Mouse (Mus musculus): ENCODE measurements around the gene Spp2. TPM values are rescaled to one million over a fixed set of nuclear protein-coding genes. Genes with fewer than 3 reads are reported as not detected.

Gene Spp2
- polyA plus RNA-seq, 2 experiments: 1.6 TPM; not detected in 1

DNA sequence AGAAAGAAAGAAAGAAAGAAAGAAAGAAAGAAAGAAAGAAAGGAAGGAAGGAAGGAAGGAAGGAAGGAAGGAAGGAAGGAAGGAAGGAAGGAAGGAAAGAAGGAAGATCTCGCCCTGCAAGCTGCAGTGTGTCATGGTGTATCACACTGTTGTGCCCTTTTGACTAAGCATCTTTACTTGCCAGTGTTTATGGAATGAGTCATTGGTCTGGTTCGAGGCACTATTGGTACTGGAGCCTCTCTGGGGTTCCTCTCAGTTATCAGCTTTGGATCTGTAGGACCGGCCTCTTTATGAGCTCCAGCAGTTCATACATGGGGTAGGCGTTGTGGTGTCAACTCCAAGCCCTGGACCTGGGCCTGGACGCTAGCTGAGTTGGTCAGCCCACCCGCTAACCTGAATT lies 45.4 kb downstream of the Spp2 start:
- H3K36me3 ChIP-seq (ENCODE audit: control insufficient read depth, insufficient read depth, low read length): no peaks in the 10 kb centered on the region
- no peak overlapping the region for H3K4me2 ChIP-seq (replicated peaks; ENCODE audit: low read depth, low read length, severe bottlenecking)
- TF ChIP-seq POLR2A (IDR thresholded peaks at IDR 0.05; ENCODE audit: borderline replicate concordance, extremely low read depth, insufficient read depth, insufficient read length): no peak
- no peak overlapping the region for H3K9ac ChIP-seq (ENCODE audit: low read depth, low read length, severe bottlenecking)
- no peaks in the 10 kb centered on the region for H3K4me1 ChIP-seq (ENCODE audit: control insufficient read depth, insufficient read depth, low read length)
- WGBS: 91% methylated on average over 6 of the region's 6 CpGs
- no peak for ATAC-seq (ENCODE audit: low FRiP score, low read depth)
- H3K27ac ChIP-seq (replicated peaks; ENCODE audit: low read depth, low read length): no peak overlapping the region
- no peak overlapping the region for H3K4me3 ChIP-seq (replicated peaks; ENCODE audit: low read length)
- H3K27me3 ChIP-seq (ENCODE audit: control insufficient read depth, insufficient read depth, low read length): no peaks in the 10 kb centered on the region
- DNase-seq (ENCODE audit: low spot score): no peak
- H3K9me3 ChIP-seq (ENCODE audit: control insufficient read depth, low read length): no peaks in the 10 kb centered on the region

DNA sequence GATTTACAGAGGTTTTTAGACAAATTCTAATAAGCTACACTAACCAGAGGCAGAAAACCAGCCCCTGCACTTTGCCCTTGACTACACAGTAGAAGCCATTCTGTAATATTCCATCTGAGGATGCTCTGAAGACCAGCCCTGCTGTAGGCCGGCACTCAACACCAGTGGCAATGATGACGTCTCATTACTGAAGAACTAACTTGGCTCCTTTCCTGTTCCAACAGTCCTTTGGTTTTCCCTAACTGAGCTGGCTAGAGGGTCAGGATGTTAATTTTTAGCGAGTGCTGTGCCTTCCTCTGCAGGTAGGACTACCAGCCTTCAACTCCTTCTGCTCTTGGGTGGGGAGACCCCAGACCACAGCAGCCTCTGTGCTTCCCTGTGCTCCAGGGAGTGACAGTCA lies 47.9 kb downstream of the Spp2 start:
- Histone ChIP-seq H3K27ac (replicated peaks; ENCODE audit: low read depth, low read length) (no peak overlapping the region), H3K4me1 (ENCODE audit: control insufficient read depth, insufficient read depth, low read length) (no peaks in the 10 kb centered on the region), H3K4me3 (replicated peaks; ENCODE audit: low read length) (no peak overlapping the region), H3K36me3 (ENCODE audit: control insufficient read depth, insufficient read depth, low read length) (no peaks in the 10 kb centered on the region), H3K9me3 (ENCODE audit: control insufficient read depth, low read length) (no peaks in the 10 kb centered on the region), H3K27me3 (ENCODE audit: control insufficient read depth, insufficient read depth, low read length) (no peaks in the 10 kb centered on the region), H3K4me2 (replicated peaks; ENCODE audit: low read depth, low read length, severe bottlenecking) (no peak overlapping the region), H3K9ac (ENCODE audit: low read depth, low read length, severe bottlenecking) (no peak overlapping the region)
- DNase-seq (ENCODE audit: low spot score) (no peak), ATAC-seq (ENCODE audit: low FRiP score, low read depth) (no peak)
- no peak for TF ChIP-seq POLR2A (IDR thresholded peaks at IDR 0.05; ENCODE audit: borderline replicate concordance, extremely low read depth, insufficient read depth, insufficient read length)
- 46% methylated on average over 3 of the region's 3 CpGs for WGBS

DNA sequence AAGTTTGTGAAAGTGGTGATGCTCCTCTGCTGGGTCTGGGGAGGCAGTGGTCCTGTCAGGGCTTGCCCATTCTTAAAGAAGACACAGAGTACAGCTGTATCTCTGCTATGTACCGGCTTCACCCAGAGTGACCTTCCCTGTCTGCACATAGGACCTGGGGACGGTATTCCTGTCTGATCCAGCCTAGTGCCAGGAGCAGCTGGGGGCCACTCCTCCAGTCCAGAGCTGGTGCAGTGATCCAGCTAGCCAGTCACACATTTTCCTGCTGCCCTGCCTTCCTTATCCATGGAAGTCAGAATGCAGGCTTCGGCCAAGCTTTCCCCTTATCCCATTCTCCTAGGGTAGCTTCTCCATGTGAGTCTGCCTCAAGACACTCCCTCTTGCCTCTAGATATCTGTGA lies 49.0 kb downstream of the Spp2 start:
- Histone ChIP-seq H3K4me3 (replicated peaks; ENCODE audit: low read length) (no peak overlapping the region), H3K4me2 (replicated peaks; ENCODE audit: low read depth, low read length, severe bottlenecking) (no peak overlapping the region), H3K9me3 (ENCODE audit: control insufficient read depth, low read length) (no peaks in the 10 kb centered on the region), H3K4me1 (ENCODE audit: control insufficient read depth, insufficient read depth, low read length) (no peaks in the 10 kb centered on the region), H3K27ac (replicated peaks; ENCODE audit: low read depth, low read length) (no peak overlapping the region), H3K27me3 (ENCODE audit: control insufficient read depth, insufficient read depth, low read length) (no peaks in the 10 kb centered on the region), H3K9ac (ENCODE audit: low read depth, low read length, severe bottlenecking) (no peak overlapping the region), H3K36me3 (ENCODE audit: control insufficient read depth, insufficient read depth, low read length) (no peaks in the 10 kb centered on the region)
- DNase-seq (ENCODE audit: low spot score) (no peak), ATAC-seq (ENCODE audit: low FRiP score, low read depth) (no peak)
- WGBS: 79% methylated on average over 3 of the region's 3 CpGs
- TF ChIP-seq POLR2A (IDR thresholded peaks at IDR 0.05; ENCODE audit: borderline replicate concordance, extremely low read depth, insufficient read depth, insufficient read length): no peak

DNA sequence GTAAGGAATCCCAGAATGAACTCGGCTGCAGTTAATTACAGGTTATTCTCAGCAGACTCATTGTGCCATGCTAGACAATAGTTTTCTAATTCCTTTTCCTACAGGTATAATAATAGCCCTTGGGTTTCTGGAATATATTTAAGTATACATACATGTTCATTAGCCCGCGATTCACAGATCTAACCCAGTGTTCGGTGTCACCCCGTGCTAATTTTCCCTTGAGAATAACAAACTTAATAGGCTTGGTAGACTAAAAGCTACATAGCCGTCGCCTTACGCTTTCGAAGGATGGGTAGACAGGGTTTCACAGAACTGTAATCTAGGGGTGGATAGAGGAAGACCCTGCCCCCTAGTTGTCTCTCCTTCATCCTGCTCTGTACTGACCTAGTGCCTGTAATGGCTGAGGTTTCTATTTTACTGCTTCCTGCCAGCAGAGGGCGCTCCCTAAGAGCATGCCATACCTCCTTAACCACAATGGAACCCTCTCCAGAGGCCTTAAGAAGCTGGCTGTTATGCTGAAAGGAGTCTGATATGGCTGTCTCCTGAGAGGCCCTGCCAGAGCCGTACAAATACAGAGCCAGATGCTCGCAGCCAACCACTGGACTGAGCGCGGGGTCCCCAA lies 49.8 kb downstream of the Spp2 start:
- Histone ChIP-seq H3K4me1 (ENCODE audit: control insufficient read depth, insufficient read depth, low read length) (no peaks in the 10 kb centered on the region), H3K9ac (ENCODE audit: low read depth, low read length, severe bottlenecking) (no peak overlapping the region), H3K36me3 (ENCODE audit: control insufficient read depth, insufficient read depth, low read length) (no peaks in the 10 kb centered on the region), H3K9me3 (ENCODE audit: control insufficient read depth, low read length) (no peaks in the 10 kb centered on the region), H3K27ac (replicated peaks; ENCODE audit: low read depth, low read length) (no peak overlapping the region), H3K4me3 (replicated peaks; ENCODE audit: low read length) (no peak overlapping the region), H3K4me2 (replicated peaks; ENCODE audit: low read depth, low read length, severe bottlenecking) (no peak overlapping the region), H3K27me3 (ENCODE audit: control insufficient read depth, insufficient read depth, low read length) (no peaks in the 10 kb centered on the region)
- no peak for TF ChIP-seq POLR2A (IDR thresholded peaks at IDR 0.05; ENCODE audit: borderline replicate concordance, extremely low read depth, insufficient read depth, insufficient read length)
- WGBS: 48% methylated on average over 14 of the region's 14 CpGs
- peak; percentile 70; the same call in 1 of the 2 replicates for ATAC-seq (ENCODE audit: low FRiP score, low read depth)
- DNase-seq (ENCODE audit: low spot score): peak; percentile 80

DNA sequence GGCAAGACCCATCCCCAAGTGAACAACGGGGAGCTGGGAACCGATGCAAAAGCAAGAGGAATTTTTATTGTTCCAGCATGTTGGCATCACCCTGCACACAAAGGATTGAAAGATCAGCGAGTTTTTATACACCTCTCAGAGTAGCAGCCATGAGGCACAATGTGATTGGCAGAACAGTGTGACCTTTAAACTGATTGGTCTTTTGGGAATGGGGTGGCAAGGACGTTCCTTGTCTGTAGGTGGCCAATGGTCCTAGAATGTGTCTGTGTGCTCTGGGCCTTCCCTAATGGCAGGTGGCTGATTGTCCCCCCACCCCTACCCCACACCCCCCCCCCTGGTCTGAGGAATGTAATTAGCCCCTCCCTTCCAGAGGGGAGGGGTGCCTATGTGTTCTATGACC lies 52.4 kb downstream of the Spp2 start:
- H3K9ac ChIP-seq (ENCODE audit: low read depth, low read length, severe bottlenecking): no peak overlapping the region
- TF ChIP-seq POLR2A (IDR thresholded peaks at IDR 0.05; ENCODE audit: borderline replicate concordance, extremely low read depth, insufficient read depth, insufficient read length): no peak
- no peak for DNase-seq (ENCODE audit: low spot score)
- no peaks in the 10 kb centered on the region for H3K27me3 ChIP-seq (ENCODE audit: control insufficient read depth, insufficient read depth, low read length)
- peaks cover 12% of the 10 kb centered on the region for H3K4me1 ChIP-seq (ENCODE audit: control insufficient read depth, insufficient read depth, low read length)
- no peaks in the 10 kb centered on the region for H3K36me3 ChIP-seq (ENCODE audit: control insufficient read depth, insufficient read depth, low read length)
- no peak overlapping the region for H3K4me3 ChIP-seq (replicated peaks; ENCODE audit: low read length)
- H3K27ac ChIP-seq (replicated peaks; ENCODE audit: low read depth, low read length): no peak overlapping the region
- 85% methylated on average over 4 of the region's 4 CpGs for WGBS
- H3K4me2 ChIP-seq (replicated peaks; ENCODE audit: low read depth, low read length, severe bottlenecking): no peak overlapping the region
- ATAC-seq (ENCODE audit: low FRiP score, low read depth): no peak
- no peaks in the 10 kb centered on the region for H3K9me3 ChIP-seq (ENCODE audit: control insufficient read depth, low read length)

DNA sequence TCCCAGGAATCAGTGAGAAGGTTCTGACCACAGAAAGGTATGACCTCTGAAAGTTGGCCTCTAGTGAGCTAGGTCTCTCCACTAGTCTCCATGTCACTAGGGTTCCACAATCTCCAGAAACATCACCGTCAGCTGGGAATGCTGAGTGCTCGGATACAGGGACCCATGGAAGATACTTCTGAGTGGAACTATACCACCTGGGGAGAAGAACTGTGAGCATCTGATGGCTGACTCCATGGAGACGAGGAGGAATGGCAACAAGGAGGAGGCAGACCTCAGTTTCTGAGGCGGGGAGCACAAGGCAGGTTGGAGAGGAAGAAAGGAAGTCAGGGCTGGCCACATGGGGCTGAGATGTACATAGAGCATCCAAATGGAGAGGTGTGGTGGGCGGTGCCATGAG lies 52.9 kb downstream of the Spp2 start:
- H3K27ac ChIP-seq (replicated peaks; ENCODE audit: low read depth, low read length): no peak overlapping the region
- H3K27me3 ChIP-seq (ENCODE audit: control insufficient read depth, insufficient read depth, low read length): no peaks in the 10 kb centered on the region
- peaks cover 12% of the 10 kb centered on the region for H3K4me1 ChIP-seq (ENCODE audit: control insufficient read depth, insufficient read depth, low read length)
- no peak for TF ChIP-seq POLR2A (IDR thresholded peaks at IDR 0.05; ENCODE audit: borderline replicate concordance, extremely low read depth, insufficient read depth, insufficient read length)
- no peak overlapping the region for H3K4me3 ChIP-seq (replicated peaks; ENCODE audit: low read length)
- WGBS: 82% methylated on average over 5 of the region's 5 CpGs
- H3K9ac ChIP-seq (ENCODE audit: low read depth, low read length, severe bottlenecking): no peak overlapping the region
- DNase-seq (ENCODE audit: low spot score) (no peak), ATAC-seq (ENCODE audit: low FRiP score, low read depth) (no peak)
- no peaks in the 10 kb centered on the region for H3K36me3 ChIP-seq (ENCODE audit: control insufficient read depth, insufficient read depth, low read length)
- H3K9me3 ChIP-seq (ENCODE audit: control insufficient read depth, low read length): no peaks in the 10 kb centered on the region
- H3K4me2 ChIP-seq (replicated peaks; ENCODE audit: low read depth, low read length, severe bottlenecking): no peak overlapping the region

Data from limb, embryonic 14.5 days (tissue).